Mouse (Mus musculus): ENCODE data around the gene BC048403. TPM values are rescaled to one million over a fixed set of nuclear protein-coding genes. Genes with fewer than 3 reads are reported as not detected.
A peak's percentile ranks its signal among the peaks of the same experiment; 100 is the strongest.

The BC048403 gene
- 5.7 and 6.6 TPM in 2 replicates for polyA plus RNA-seq (2012; rRNA removed)

DNA sequence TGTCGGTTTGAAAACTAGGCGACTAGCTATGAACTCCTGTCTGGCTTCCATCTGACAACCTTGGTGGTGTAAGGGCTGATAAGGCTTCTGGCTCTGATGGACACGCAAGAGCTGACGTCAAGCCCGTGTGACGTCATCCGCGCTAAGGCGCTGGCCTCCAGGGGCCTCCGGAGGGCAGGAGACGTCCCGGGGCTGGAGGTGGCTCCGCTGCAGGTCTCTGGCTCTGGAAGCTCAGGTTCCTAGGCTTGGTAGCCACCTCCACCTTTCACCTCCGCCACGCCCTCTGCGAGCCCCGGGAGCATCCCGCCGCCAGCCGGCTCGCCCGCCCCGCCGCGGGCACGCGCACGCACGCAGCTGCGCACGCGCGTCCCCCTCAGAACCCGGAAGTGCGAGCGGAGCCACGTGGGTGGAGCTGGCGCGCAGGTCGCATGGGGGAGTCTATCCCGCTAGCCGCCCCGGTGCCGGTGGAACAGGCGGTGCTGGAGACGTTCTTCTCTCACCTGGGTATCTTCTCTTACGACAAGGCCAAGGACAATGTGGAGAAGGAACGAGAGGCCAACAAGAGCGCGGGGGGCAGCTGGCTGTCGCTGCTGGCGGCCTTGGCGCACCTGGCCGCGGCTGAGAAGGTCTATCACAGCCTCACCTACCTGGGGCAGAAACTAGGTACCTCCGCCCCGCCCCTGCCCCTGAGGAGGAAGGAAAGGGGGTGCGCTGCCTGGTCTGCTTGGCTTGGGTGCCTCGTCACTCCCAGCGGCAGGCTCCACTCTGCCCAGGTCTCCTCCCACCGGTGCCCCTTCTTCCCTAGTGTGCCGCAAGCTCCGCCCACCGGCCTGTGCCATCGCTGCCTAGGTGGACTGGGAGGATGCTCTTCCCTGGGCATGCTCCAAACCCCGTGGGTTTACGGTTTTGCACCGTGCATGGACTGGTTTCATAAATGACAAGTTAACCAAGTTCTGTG lies at the start of gene BC048403:
TSS of gene BC048403 (plus strand) at position 390 of the 958 bp plus-strand sequence.
- DNase-seq (ENCODE audit: low spot score), result peak; percentile 87

DNA sequence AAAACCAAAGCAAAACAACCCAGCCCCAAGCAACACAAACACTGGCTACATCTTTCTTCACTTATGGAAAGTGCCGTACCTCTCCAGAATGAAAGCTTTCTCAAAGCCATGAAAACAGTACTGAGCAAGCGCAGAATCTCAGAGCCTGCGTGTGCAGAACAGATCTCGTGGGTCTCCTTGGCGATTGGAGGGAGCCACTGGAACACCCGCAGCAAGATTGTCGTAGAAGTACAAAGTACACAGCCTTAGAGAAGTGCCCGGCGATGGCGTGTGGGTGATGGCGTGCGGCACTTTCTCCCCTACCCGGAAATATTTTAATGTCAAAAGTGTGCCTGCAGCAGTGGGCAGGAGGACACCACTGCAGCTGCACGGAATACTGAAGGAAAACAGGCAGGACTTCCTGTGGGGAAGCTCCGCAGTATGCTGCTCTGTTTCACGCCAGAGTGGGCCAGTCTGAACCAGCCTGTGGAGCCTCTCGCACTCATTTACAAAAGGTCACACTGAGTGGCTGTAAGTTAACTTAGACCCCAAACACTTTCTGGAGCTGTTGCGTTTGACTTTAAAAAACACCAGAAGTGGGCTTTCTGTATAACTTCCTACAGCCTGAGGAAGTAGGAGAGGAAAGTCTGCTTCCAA lies 46.7 kb upstream of the BC048403 start:
- no peak for DNase-seq (ENCODE audit: low spot score)

DNA sequence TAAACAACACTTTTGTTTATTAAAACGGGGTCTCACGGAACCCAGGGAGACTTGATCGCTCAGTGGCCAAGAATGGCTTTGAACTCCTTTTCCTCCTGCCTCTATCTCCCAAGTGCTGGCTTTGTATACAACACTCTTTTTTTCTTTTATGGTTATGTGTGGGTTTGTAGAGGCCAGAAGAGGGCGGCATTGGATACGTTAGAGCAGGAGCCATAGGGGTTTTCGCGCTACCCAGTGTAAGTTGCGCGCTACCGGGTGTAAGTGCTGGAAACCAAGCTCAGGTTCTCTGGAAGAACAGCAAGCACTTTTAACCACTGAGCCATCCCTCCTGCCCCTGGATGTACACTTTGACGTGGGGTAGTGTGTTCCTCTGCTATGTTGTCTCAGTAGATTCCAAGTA lies 45.2 kb upstream of the BC048403 start:
- DNase-seq (ENCODE audit: low spot score), result no peak

DNA sequence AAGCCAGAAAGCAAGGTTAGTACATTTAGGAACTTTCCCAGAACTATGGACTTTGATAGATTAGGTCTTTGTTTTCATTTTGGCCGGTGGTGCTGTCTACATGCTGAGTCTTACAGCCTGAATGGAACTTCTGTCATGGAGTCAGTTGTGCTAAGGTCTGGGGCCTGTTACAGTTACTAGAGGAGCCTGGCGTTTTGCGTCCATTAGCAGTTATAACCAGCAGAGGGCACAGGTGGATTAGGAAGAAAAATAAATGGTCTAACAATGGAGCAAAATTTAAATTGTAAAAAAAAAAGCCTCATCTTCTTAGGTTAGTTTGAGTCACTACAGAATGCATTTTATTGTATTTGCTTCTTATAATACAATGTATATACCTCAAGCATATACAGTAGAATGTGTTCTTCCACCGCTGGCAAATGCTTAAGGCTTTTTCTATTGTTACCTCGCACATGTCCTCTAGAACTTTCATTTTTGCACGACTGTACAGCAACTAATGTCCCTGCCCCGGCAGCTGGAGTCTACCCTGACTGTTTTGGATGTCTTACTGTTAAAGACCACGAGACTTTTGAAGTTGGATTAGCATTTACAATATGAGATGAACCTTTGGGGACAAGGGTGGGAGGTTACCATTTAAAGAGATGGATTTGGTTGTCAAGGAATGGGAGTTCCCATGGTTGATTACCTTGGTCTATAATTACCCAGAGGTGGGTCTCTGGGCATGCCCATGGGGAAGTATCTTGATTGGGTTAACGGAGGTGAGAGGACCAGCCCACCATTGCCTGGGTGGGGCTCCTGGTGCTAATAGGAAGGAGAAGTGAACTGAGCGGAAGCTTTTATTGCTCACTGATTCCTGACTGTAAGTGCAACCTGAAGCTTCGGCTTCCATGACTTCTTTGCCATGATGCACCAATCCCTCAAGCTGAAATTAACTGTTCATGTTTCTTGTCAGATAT lies 38.2 kb upstream of the BC048403 start:
- DNase-seq (ENCODE audit: low spot score), result no peak

DNA sequence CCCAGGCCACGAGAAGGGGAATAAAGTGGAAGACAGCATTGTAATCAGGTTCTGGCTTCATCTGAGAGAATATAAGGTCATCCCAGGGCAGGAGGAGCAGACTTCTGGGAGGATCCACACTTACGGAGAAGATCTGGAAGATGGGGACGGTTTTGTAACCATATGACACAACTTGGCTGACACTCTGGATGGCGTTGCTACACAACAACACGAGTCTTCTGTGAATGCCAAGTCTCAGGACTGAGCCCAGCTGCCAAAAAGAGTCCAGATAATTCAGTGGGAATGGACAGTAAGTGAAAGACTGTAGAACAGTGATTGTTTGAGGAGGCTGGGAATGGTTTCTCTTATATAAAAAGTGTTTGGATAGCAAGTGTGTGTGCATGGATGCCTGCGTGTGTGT lies 36.1 kb upstream of the BC048403 start:
- DNase-seq (ENCODE audit: low spot score), result no peak

DNA sequence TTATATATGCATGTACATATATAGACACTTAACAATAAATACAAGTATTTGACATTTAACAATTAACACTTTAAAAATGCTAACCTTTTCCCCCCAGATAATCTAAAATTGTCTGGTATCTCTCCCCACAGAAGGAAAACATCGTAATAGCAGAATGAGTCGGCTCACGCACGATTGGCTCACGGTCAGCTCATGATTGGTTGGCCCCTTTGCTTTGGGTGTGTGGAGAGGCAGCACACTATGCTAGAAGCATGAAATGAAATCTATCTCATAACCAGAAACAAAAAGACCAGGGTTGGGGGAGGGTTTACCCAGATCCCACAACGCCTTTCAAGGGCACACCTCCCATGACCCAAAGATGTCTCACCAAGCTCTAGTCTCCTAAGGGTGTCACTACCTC lies 34.9 kb upstream of the BC048403 start:
- no peak for DNase-seq (ENCODE audit: low spot score)

DNA sequence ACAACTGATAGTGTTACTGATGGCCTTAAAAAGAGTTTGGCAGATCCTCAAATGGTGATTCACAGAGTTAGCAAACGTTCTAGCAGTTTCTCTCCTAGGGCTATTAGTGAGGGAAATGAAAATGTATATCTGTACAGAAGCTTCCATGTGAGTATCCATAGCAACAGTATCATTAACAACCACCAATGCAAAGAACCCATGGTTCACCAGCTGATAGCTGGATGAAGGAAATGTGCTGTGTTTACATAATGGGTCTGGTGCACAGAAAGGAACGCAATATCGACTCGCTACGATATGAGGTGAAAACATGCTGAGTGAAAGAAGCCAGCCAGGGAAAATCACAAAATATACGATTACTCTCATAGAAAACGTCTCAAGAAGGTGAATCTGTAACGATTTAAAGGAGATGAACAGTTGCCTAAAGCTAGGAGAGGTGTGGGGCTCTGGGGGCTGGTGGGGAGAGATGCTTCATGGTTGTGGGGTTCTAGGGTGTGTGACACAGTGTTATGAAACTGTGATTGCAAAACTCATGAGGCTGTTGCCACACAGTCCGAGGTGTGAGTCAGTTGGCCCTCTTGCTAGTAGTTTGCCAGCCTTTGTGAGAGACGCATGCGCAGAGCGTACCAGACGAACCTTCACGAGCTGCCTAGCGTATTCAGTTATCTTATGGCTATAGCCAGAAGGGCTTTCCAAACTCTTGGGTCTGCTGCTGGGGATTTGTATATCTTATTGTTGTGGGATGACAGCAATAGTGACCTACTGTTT lies 34.2 kb upstream of the BC048403 start:
- no peak for DNase-seq (ENCODE audit: low spot score)

DNA sequence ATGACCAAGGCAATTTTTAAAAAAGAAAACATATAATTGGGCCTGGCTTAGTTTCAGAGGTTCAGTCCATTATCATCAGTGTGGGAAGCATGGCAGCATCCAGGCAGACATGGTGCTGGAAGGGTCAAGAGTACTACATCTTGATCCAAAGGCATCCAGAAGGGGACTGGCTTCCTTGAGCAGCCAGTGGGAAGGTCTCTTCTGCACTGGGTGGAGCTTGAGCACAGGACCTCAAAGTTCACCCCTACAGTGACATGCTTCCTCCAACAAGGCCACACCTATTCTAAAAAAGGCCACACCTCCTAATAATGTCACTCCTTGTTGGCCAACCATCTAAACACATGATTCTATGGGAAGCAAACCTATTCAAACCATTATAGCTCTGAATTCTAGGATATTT lies 22.9 kb upstream of the BC048403 start:
- DNase-seq (ENCODE audit: low spot score), result no peak

DNA sequence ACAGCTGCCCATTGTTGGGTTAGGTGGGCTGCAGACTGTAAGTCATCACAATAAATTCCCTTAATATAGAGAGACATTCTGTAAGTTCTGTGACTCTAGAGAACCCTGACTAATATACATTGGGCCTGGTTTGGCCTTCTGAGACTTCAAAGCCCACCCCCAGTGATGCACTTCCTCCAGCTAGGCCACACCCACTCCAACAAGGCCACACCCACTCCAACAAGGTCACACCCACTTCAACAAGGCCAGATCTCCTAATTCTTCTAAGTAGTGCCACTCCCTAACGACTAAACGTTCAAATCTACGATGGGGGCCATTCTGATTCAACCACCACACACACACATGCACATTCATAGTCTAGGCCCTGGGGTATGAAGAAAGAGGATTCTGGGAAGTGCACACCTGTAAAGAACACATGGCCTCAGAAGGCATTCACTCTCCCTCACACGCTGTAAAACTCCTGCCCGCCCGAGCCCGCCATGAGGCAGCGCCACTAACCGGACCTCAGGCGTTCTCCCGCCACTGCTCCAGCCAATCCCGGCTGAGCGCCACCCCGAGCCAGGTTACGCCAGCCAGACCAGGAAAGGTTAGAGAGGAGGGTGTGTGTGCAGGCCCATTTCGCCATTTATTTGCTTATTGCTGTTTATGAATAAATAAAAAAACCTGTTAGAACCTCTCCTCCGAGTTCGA lies 20.7 kb upstream of the BC048403 start:
- DNase-seq (ENCODE audit: low spot score), result no peak

DNA sequence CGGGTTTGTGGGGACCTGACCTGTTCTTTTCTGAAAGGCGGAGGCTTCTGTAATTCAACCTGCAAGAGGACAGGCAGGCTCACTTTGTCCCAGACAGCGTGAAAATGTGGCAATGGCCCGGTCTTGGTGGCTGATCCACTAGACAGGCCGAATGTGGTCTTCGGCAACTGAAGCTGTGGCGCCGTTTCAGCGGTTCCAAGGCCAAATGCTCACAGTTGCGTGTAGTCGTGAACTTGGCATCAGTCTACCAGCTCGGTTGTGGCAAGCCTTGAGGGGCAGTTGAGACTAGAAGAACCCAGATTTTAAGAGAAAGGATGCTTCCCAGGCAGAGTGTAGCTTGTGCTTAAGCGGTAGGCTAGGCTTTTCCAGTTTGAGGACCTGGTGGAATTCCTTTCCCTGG lies 19.0 kb upstream of the BC048403 start:
- no peak for DNase-seq (ENCODE audit: low spot score)

DNA sequence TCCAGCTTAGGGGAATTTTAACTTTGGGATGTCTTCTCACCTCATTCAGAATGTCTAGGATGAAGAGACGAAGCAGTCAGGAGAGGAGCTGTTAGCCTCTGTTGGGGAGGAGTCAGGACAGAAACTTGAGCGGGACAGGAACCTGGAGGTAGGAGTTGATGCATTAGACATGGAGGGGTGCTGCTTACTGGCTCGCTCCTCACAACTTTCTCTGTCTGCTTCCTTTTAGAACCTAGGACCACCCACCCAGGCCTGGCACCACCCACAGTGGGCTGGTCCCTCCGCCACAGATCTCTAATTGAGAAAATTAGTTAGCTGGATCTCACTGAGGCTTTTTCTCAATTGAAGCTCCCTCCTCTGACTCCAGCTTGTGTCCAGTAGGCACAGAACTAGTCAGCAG lies 13.2 kb upstream of the BC048403 start:
- DNase-seq (ENCODE audit: low spot score), result no peak

DNA sequence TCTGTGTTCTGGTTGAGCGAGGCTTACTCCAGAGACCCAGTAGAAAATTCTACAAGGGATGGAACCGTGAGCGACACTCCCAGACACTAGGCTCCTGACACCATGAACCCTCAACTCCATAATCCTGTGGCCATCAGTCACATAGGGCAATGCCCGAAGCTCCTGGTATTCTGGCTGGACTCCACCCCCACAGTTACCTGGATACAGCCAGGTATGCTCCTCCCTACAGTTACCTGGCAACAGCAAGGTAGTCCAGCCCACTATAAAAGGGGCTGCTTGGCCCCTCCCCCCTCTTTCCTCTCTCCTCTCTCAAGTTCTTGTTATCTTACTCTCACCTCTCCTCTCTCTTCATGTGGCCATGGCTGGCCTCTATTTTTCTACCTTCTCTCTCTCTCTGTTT lies 12.6 kb upstream of the BC048403 start:
- DNase-seq (ENCODE audit: low spot score), result no peak

DNA sequence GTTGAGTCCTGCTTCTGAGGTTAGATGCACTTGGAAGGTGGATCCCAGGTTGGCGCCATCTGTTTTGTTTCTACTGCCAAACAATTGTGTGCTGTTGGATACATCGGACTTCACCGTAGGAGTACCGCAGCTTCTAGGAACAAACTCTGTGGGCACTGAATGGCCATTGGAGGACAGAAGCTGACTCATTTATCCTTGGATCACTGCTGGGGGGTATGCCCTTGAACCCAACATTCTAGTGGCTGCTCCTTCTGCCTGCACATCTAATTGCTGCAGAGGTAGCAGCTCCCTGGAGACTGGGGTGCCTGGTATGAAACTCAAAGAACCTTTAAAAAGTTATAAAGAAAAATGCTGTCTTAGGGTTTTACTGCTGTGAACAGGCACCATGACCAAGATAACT lies 11.5 kb upstream of the BC048403 start:
- no peak for DNase-seq (ENCODE audit: low spot score)

DNA sequence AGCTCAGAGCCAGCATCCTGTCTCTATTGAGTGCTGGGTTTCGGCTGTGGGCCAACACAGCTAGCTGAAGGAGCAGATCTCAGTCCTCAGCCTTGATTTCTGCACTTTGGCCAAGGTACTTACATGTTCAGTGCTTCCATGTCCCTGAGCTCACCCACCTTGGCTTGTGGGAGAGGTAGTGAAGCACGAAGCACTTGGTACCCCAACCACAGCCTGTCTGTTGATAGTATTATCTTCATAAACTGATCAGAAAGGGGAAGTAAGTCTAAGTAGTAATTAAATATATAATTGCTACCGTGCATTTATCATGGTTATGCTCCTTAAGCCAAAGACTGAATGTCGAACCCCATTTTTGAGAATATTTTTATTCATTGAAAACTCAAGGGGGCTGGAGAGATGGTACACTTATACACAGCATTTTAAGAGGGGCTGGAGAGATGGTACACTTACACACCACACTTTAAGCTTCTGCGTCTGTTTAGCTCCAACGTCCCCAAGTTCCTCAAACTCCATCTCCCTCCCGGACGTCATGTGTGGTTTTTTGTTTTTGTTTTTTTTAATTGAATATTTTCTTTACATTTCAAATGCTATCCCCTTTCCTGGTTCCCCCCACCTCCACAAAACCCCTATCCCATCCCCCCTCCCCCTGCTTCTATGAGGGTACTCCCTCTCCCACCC lies 8.6 kb upstream of the BC048403 start:
- no peak for DNase-seq (ENCODE audit: low spot score)

DNA sequence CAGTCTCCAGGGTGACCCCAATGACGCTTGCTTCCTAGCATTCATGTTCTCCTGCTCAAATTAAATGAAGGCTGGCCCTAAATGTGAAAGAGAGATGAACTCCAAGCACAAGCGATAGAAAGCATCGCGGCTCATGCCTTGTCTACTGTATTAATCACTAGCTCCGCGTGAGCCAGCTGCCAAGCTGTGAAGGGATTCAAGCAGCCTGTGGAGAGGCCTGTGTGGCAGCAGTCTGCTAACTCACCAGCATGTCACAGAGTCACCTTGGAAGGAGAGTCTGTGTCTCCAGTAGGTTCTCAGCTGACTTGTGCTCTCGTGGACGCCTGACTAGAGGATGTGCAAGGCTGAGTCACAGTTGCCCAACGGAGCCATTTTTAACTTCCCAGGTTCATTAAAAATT lies 7.2 kb upstream of the BC048403 start:
- DNase-seq (ENCODE audit: low spot score), result no peak

DNA sequence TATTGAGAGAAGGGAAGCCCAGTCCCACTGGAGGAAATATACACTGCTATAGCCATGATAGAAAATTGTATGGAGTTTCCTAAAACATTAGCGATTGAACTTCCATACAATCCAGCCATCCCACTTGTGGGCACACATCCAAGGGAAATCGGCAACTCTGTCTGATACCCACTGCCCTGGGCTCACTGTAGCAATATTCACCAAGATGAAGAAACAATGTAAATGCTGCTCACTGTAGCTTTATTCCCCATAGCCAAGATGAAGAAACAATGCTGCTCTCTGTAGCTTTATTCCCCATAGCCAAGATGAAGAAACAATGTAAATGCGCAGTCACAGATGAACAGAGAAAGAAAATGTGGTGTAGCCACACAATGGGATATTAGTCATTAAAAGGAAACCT lies 2.5 kb upstream of the BC048403 start:
- DNase-seq (ENCODE audit: low spot score), result no peak

DNA sequence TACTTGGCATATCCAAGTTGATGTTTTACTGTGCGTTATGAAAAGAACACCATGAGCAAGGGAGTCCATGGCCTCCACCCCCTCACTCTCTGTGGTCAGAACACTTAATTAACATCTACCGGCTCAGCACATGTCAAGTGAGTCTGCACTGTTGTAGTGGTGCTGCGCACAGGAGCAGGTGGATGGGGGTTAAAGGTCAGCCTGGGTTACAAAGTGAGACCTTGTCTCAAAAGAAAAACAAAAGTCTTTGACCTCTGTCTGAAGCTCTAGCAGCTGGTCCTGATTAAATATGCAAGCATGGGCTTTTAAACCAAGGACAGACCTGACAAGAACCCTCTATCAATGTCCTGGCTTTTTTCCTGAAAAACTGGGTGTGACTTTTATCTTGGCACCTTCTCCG lies 2.6 kb downstream of the BC048403 start:
- DNase-seq (ENCODE audit: low spot score), result no peak

DNA sequence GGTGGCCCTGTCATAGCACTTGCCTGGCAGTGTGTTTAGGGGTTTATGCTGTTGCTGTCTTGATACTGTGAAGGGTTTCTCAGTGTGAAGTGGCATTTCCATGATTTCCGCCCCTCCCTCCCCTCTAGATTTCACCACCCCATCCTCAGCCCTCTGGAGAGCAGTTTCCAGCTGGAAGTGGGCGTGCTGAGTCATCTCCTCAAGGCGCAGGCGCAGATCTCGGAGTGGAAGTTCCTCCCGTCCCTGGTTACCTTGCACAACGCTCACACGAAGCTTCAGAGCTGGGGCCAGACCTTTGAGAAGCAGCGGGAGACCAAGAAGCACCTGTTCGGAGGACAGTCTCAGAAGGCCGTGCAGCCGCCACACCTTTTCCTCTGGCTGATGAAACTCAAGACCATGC lies 10.4 kb downstream of the BC048403 start:
- no peak for DNase-seq (ENCODE audit: low spot score)

DNA sequence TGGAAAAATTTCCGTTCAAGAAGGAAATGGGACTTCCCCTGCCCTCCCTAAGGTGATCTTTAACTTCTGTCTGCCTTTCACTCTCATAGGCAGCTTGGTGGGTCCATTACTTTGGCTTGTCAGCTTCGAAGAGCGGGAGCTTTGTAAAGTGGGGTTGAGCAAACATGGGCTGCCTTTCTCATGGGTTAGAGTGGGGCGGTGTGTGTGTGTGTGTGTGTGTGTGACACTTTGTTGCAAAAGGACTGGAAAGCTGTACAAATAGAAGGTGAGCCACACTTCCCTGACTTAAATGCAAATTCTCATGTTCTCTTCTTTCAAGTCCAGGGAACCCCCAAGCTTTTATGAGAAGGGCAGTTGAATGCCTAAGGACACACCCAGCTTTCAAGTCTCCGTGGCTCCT lies 14.5 kb downstream of the BC048403 start:
- no peak for DNase-seq (ENCODE audit: low spot score)

DNA sequence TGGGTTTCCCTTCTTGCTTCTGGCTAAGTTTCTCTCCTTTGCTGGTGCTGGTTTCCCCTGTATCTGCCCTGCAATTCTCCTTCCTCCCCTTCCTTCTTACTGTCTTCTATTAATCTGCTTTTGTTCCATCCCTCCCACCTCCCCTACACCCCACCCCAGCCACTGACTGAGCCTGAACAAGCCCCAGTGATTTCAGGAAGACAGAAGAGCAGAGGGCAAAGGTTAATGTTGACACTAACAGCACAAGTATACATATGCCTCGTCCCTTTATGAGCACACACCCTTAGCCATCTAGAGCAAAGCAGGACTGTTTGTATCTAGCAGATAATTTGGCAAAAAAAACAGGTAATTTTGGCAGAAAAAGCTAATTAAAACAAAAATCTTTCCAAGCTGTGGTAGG lies 16.1 kb downstream of the BC048403 start:
- DNase-seq (ENCODE audit: low spot score), result no peak

Data from urinary bladder, adult 2 months (tissue).